In genomic region chr6:124744755-124745321, GRCm38 (mm10) we compare ENCODE assay signal across 8 mouse cellular contexts. TPM values are rescaled to one million over a fixed set of nuclear protein-coding genes. Genes with fewer than 3 reads are reported as not detected.
DNase-seq lines count a peak whose midpoint lies in the region; ATAC-seq lines count a peak whose summit lies in the region.

No protein-coding gene starts in this region.

- no peak overlapping the region for H3K27ac ChIP-seq in intestine, embryonic 14.5 days (ENCODE audit: low read depth)
- H3K27ac ChIP-seq in midbrain, embryonic 15.5 days, result peak overlapping the region; percentile 89

- no peaks in the 10 kb centered on the region for H3K9me3 ChIP-seq in intestine, embryonic 14.5 days (ENCODE audit: control insufficient read depth, low read length)
- H3K9me3 ChIP-seq in midbrain, embryonic 15.5 days, result no peaks in the 10 kb centered on the region

- no peaks in the 10 kb centered on the region for H3K27me3 ChIP-seq in intestine, embryonic 14.5 days (replicated peaks; ENCODE audit: control insufficient read depth, insufficient read depth, low read length)
- no peaks in the 10 kb centered on the region for H3K27me3 ChIP-seq in midbrain, embryonic 15.5 days (replicated peaks)

- 69% methylated on average over 26 of the region's 26 CpGs for WGBS in intestine, embryonic 14.5 days
- 67% methylated on average over 26 of the region's 26 CpGs for WGBS in midbrain, embryonic 15.5 days

- peak; percentile 5 for ATAC-seq in cerebellum, adult (ENCODE audit: insufficient number of reproducible peaks, low FRiP score, low TSS enrichment)
- ATAC-seq in intestine, embryonic 14.5 days (replicated peaks; ENCODE audit: low FRiP score, low TSS enrichment, low read depth), result no peak; the same call in 1 of the 2 replicates
- no peak for ATAC-seq in midbrain, embryonic 15.5 days (replicated peaks)
- ATAC-seq in CD4-positive, CD25-positive, alpha-beta regulatory T cell, adult 4 months, result no peak

- peaks cover 55% of the 10 kb centered on the region for H3K36me3 ChIP-seq in intestine, embryonic 14.5 days (ENCODE audit: control insufficient read depth, insufficient read depth, low read length)
- H3K36me3 ChIP-seq in midbrain, embryonic 15.5 days (replicated peaks), result peaks cover 41% of the 10 kb centered on the region

- no peak for DNase-seq in cerebellum, postnatal 4 days (ENCODE audit: low spot score in 2 of 2)
- DNase-seq in right cerebral cortex, postnatal 10 days (ENCODE audit: low spot score in 2 of 2), result peak; percentile 67 to 70
- DNase-seq in right cerebral cortex, adult 18-20 months, result no peak
- no peak for DNase-seq in intestine, embryonic 14.5 days (ENCODE audit: low spot score)
- no peak for DNase-seq in Muller cell, postnatal 12 days (ENCODE audit: inconsistent ontology term)

- H3K4me1 ChIP-seq in intestine, embryonic 14.5 days (replicated peaks; ENCODE audit: control insufficient read depth, insufficient read depth, low read length), result peaks cover 20% of the 10 kb centered on the region
- peaks cover 36% of the 10 kb centered on the region for H3K4me1 ChIP-seq in midbrain, embryonic 15.5 days

- H3K4me2 ChIP-seq in intestine, embryonic 14.5 days (ENCODE audit: low read length), result peak overlapping the region; percentile 94
- H3K4me2 ChIP-seq in midbrain, embryonic 15.5 days, result peak overlapping the region; percentile 70

- H3K4me3 ChIP-seq in intestine, embryonic 14.5 days (ENCODE audit: low read depth, low read length), result no peak overlapping the region; the same call in 1 of the 2 replicates
- H3K4me3 ChIP-seq in midbrain, embryonic 15.5 days, result peak overlapping the region; percentile 42

- peak overlapping the region; percentile 68; the same call in 1 of the 2 replicates for H3K9ac ChIP-seq in intestine, embryonic 14.5 days (ENCODE audit: low read length)
- peak overlapping the region; percentile 41 for H3K9ac ChIP-seq in midbrain, embryonic 15.5 days

RNA-seq across cellular contexts. Expression of gene Grcc10, which starts 3.7 kb away (rescaled TPM):
- 440 and 466 TPM in 2 replicates for polyA plus RNA-seq in intestine, embryonic 14.5 days (2014; fragmentation: Nextera tagmentation; extraction: Ambion mirVana)
- polyA plus RNA-seq in midbrain, embryonic 15.5 days (2015; fragmentation: Nextera tagmentation; extraction: Ambion mirVana), result 668 and 674 TPM in 2 replicates
- polyA plus RNA-seq in CD4-positive, CD25-positive, alpha-beta regulatory T cell, adult 4 months (2017; shearing (Covaris generic)), result 100 to 1,000 TPM; 509 to 554 TPM

RNA-seq across cellular contexts. Expression of gene Ptpn6, which starts 6.3 kb away (rescaled TPM):
- polyA plus RNA-seq in intestine, embryonic 14.5 days (2014; fragmentation: Nextera tagmentation; extraction: Ambion mirVana), result 11.7 and 14.1 TPM in 2 replicates
- polyA plus RNA-seq in midbrain, embryonic 15.5 days (2015; fragmentation: Nextera tagmentation; extraction: Ambion mirVana), result 3.9 and 5.6 TPM in 2 replicates
- 100 to 1,000 TPM; 187 to 310 TPM for polyA plus RNA-seq in CD4-positive, CD25-positive, alpha-beta regulatory T cell, adult 4 months (2017; shearing (Covaris generic))

RNA-seq across cellular contexts. Expression of gene Gm45234, which starts 11.0 kb away (rescaled TPM):
- polyA plus RNA-seq in intestine, embryonic 14.5 days (2014; fragmentation: Nextera tagmentation; extraction: Ambion mirVana), result not detected in 2 replicates
- not detected in 2 replicates for polyA plus RNA-seq in midbrain, embryonic 15.5 days (2015; fragmentation: Nextera tagmentation; extraction: Ambion mirVana)
- under 1 TPM in 1 of 2 experiments, not detected in 1; 0.36 TPM for polyA plus RNA-seq in CD4-positive, CD25-positive, alpha-beta regulatory T cell, adult 4 months (2017; shearing (Covaris generic))

RNA-seq across cellular contexts. Expression of gene Atn1, which starts 11.5 kb away (rescaled TPM):
- polyA plus RNA-seq in intestine, embryonic 14.5 days (2014; fragmentation: Nextera tagmentation; extraction: Ambion mirVana), result 12.1 TPM in 2 replicates
- 32.7 and 34.3 TPM in 2 replicates for polyA plus RNA-seq in midbrain, embryonic 15.5 days (2015; fragmentation: Nextera tagmentation; extraction: Ambion mirVana)
- 1 to 10 TPM; 4.4 to 4.8 TPM for polyA plus RNA-seq in CD4-positive, CD25-positive, alpha-beta regulatory T cell, adult 4 months (2017; shearing (Covaris generic))

RNA-seq across cellular contexts. Expression of gene Eno2, which starts 24.6 kb away (rescaled TPM):
- polyA plus RNA-seq in intestine, embryonic 14.5 days (2014; fragmentation: Nextera tagmentation; extraction: Ambion mirVana), result 7.6 and 8.0 TPM in 2 replicates
- 89.2 and 90.8 TPM in 2 replicates for polyA plus RNA-seq in midbrain, embryonic 15.5 days (2015; fragmentation: Nextera tagmentation; extraction: Ambion mirVana)
- 1 to 10 TPM; 3.0 to 9.9 TPM for polyA plus RNA-seq in CD4-positive, CD25-positive, alpha-beta regulatory T cell, adult 4 months (2017; shearing (Covaris generic))

Comparison
In these comparisons a context has a peak if more than half of its experiments do, and no peak if none do; other contexts are left out.
1. DNase-seq: peak in right cerebral cortex, postnatal 10 days (2 of 2); none in cerebellum, postnatal 4 days (0 of 2), right cerebral cortex, adult 18-20 months (single experiment), intestine, embryonic 14.5 days (single experiment) and Muller cell, postnatal 12 days (single experiment).
2. RNA of gene Ptpn6, which starts 6.3 kb away (polyA plus RNA-seq): 187 to 310 TPM in CD4-positive, CD25-positive, alpha-beta regulatory T cell, adult 4 months; 11.7 to 14.1 TPM in intestine, embryonic 14.5 days and 3.9 to 5.6 TPM in midbrain, embryonic 15.5 days; every median in the first group is over 10 times any median in the second.